Mouse (Mus musculus): Measurements from ENCODE around the gene Slc12a1. TPM values are rescaled to one million over a fixed set of nuclear protein-coding genes. Genes with fewer than 3 reads are reported as not detected.

Slc12a1 gene
- polyA plus RNA-seq, 1 experiment from 2014 or later: not detected

DNA sequence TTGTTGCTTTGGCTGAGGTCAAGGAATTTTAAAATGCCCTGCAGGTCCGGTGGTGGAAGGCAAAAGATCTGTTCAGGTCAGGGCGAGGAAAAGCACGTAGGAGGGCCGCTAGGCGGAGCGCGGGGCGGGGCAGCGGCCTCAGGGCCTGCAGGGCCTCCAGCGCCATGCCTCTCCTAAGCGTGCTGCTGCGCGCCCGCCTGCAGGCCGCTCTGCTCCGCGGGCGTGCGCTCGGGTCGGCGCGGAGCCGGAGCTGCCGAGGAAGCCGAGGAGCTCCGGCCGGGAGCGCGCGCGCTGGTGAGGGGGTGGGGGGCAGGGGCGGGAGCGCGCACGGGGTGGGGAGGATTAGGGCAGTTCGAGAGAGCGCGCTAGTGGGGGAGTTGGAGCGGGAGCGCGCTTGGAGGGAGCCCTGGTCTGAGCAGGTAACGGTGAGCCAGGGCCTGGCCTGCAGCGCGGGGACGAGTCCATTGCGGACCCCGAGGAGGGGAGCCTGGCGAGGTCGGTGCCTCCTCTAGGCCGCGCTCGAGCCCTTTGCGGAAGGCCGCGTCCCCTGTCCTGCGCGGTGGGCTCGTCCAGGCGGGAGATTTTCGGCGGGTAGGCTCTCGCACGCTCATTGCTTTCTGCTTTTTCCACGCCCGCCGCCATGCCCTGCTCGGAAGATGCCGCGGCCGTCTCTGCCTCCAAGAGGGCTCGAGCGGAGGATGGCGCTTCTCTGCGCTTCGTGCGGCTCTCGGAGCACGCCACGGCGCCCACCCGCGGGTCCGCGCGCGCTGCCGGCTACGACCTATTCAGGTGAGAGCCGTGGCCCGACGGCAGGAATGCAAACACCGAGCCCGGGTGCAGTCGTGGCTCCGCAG is 95.0 kb downstream of the Slc12a1 start, which contains the start of gene Dut:
Dut (plus strand) TSS at position 83 of the 854 bp plus-strand sequence.
- peak within 1 kb of the TSS; percentile 74 for H3K4me2 ChIP-seq
- under 1% methylated on average over 85 of the region's 96 CpGs for WGBS
- peak within 1 kb of the TSS; percentile 85 for H3K4me3 ChIP-seq
- peak within 1 kb of the TSS; percentile 96 for H3K27ac ChIP-seq
- ATAC-seq (ENCODE audit: borderline replicate concordance, extremely low read depth, low FRiP score, low TSS enrichment): peak; percentile 99
- no peaks in the 10 kb centered on the region for H3K27me3 ChIP-seq
- peaks cover 37% of the 10 kb centered on the region for H3K4me1 ChIP-seq
- no peaks in the 10 kb centered on the region for H3K9me3 ChIP-seq
- H3K36me3 ChIP-seq: peaks cover 21% of the 10 kb centered on the region
- H3K9ac ChIP-seq: peak within 1 kb of the TSS; percentile 86

GRCm38 (mm10) chr2:125247962-125248235 is 95.6 kb downstream of the Slc12a1 start:
- Histone ChIP-seq H3K36me3 (peaks cover 26% of the 10 kb centered on the region), H3K4me2 (peak overlapping the region; percentile 74), H3K27me3 (no peaks in the 10 kb centered on the region), H3K4me3 (peak overlapping the region; percentile 85), H3K27ac (peak overlapping the region; percentile 96), H3K9me3 (no peaks in the 10 kb centered on the region), H3K4me1 (peaks cover 37% of the 10 kb centered on the region), H3K9ac (peak overlapping the region; percentile 86)
- ATAC-seq (ENCODE audit: borderline replicate concordance, extremely low read depth, low FRiP score, low TSS enrichment): peak; percentile 33; the same call in 1 of the 2 replicates
- 0% methylated on average over 9 of the region's 9 CpGs for WGBS

- Histone ChIP-seq H3K9ac (peak overlapping the region; percentile 86), H3K4me2 (peak overlapping the region; percentile 74), H3K4me1 (peaks cover 37% of the 10 kb centered on the region), H3K27me3 (no peaks in the 10 kb centered on the region), H3K4me3 (peak overlapping the region; percentile 85), H3K36me3 (peaks cover 30% of the 10 kb centered on the region), H3K9me3 (no peaks in the 10 kb centered on the region), H3K27ac (peak overlapping the region; percentile 96)
- under 1% methylated on average over 8 of the region's 8 CpGs for WGBS
- no peak for ATAC-seq (ENCODE audit: borderline replicate concordance, extremely low read depth, low FRiP score, low TSS enrichment)
Measured at GRCm38 (mm10) chr2:125248256-125248655, 96.0 kb downstream of the Slc12a1 start.

DNA sequence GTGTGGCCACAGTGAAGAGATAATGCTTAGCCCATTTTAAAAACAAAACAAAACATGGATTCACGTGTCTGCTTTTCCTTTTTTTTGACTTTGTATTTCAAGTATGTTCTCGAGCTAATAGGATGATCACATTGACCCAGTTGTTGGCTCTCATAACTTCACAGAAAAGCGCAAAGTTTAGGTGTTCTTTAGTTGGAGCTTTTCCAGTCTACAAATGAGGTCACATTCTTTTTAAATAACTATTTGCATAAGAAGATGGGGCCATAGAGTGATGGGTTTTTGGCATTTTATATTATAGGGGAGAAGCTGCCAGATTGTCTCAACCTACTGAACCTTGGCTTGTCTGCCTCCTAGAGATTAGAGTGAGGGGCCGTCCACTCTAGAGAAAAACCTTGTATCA is 97.0 kb downstream of the Slc12a1 start:
- Histone ChIP-seq H3K4me2 (peak overlapping the region; percentile 74), H3K9ac (0 out of 2 replicates have a peak overlapping the region, but pooled peaks have one; percentile 86), H3K27ac (no peak overlapping the region), H3K27me3 (no peaks in the 10 kb centered on the region), H3K36me3 (peaks cover 41% of the 10 kb centered on the region), H3K9me3 (peaks cover 3% of the 10 kb centered on the region; the same call in 1 of the 2 replicates), H3K4me1 (peaks cover 37% of the 10 kb centered on the region), H3K4me3 (peak overlapping the region; percentile 85)
- 61% methylated on average over 4 of the region's 4 CpGs for WGBS
- ATAC-seq (ENCODE audit: borderline replicate concordance, extremely low read depth, low FRiP score, low TSS enrichment): no peak

DNA sequence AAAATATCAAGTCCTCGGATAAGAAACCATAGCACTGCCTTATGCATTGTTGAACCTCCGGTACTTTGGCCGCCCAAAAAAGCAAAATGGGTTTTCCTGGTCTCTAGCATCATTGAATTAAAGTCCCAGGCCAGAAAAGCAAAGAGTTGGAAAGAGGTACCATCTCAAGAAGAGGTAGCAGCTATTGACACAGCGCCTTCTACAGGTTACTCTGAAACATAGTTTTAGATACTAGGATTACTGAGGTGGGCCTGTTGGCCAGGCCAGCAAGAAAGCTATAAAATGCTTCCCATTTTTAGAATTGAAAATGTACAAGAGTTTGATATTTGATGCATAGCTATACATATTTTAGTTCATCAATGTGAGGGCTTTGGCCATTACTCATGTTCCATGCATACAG is 97.6 kb downstream of the Slc12a1 start:
- H3K27ac ChIP-seq: no peak overlapping the region
- no peak overlapping the region for H3K4me2 ChIP-seq
- H3K4me3 ChIP-seq: 0 out of 2 replicates have a peak overlapping the region, but pooled peaks have one; percentile 85
- 85% methylated on average over 4 of the region's 4 CpGs for WGBS
- H3K4me1 ChIP-seq: peaks cover 37% of the 10 kb centered on the region
- no peak for ATAC-seq (ENCODE audit: borderline replicate concordance, extremely low read depth, low FRiP score, low TSS enrichment)
- no peak overlapping the region for H3K9ac ChIP-seq
- no peaks in the 10 kb centered on the region for H3K27me3 ChIP-seq
- H3K36me3 ChIP-seq: peaks cover 45% of the 10 kb centered on the region
- H3K9me3 ChIP-seq: peaks cover 5% of the 10 kb centered on the region; the same call in 1 of the 2 replicates

DNA sequence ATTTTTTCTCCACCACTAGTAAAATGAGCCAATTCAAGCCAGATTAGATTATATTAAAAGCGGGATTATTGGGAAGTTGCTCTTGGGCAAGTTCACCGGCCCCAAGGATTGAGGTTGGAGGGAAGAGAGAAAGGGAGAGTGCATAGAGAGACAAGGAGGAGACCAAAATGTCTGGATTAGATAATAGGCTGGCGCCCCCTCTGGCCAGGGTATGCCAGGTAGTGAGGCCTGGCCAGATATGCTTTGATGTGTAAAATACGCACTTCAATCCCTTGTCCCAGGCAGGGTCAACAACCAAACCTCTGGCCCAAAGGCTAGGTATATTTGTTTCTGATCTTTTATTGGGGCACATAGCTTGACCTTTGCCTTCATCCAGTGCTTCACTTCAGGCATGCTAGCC is 99.5 kb downstream of the Slc12a1 start:
- Histone ChIP-seq H3K4me3 (no peak overlapping the region), H3K9ac (no peak overlapping the region), H3K27ac (no peak overlapping the region), H3K4me2 (no peak overlapping the region), H3K4me1 (peaks cover 20% of the 10 kb centered on the region), H3K36me3 (peaks cover 53% of the 10 kb centered on the region), H3K27me3 (no peaks in the 10 kb centered on the region), H3K9me3 (peaks cover 5% of the 10 kb centered on the region; the same call in 1 of the 2 replicates)
- WGBS: 81% methylated on average over 4 of the region's 4 CpGs
- no peak for ATAC-seq (ENCODE audit: borderline replicate concordance, extremely low read depth, low FRiP score, low TSS enrichment)

DNA sequence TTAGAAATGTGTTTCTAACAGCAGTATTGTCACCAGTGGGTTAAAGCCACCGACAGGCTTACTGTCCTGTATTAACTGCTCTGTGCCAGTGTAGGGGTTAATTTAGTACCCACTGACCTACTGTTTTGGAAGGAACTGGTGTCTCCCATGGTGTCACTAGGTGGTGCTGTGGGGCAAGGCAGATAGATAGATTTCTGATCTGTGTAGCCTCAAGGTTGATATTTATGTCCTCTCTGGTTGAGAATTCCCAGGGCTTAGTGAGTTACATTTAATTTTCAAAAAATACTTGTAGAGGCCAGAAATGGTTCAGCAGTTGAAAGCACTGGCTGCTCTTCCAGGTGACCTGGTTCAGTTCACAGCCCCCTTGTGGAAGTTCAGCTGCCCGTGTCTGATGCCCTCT is 100.0 kb downstream of the Slc12a1 start:
- H3K4me1 ChIP-seq: peaks cover 20% of the 10 kb centered on the region
- H3K36me3 ChIP-seq: peaks cover 58% of the 10 kb centered on the region
- no peaks in the 10 kb centered on the region for H3K27me3 ChIP-seq
- H3K4me3 ChIP-seq: no peak overlapping the region
- no peak overlapping the region for H3K4me2 ChIP-seq
- ATAC-seq (ENCODE audit: borderline replicate concordance, extremely low read depth, low FRiP score, low TSS enrichment): no peak
- H3K9ac ChIP-seq: no peak overlapping the region
- H3K27ac ChIP-seq: no peak overlapping the region
- 45% methylated on average over 2 of the region's 2 CpGs for WGBS
- H3K9me3 ChIP-seq: peaks cover 5% of the 10 kb centered on the region; the same call in 1 of the 2 replicates

DNA sequence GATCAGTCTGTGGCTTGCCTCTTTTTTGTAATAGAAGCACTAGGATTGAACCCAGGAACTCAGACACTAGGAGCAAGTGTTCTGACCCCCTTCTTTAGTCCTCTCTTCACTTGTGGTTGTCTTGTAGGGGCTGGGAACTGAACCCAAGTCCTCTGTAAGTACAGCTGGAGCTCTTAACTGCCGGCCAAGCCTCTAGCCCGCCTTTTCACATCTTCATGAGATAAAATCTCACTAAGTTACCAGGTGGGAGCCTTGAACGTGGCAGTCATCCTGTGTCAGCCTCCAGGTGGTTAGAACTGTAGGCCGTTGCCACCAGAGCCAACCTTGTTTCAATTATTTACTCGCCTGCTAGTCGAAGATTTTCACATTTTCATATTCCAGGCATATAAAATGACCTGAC is 101.4 kb downstream of the Slc12a1 start:
- peaks cover 15% of the 10 kb centered on the region for H3K4me1 ChIP-seq
- H3K36me3 ChIP-seq: peaks cover 69% of the 10 kb centered on the region
- no peak overlapping the region for H3K4me2 ChIP-seq
- no peaks in the 10 kb centered on the region for H3K27me3 ChIP-seq
- H3K27ac ChIP-seq: no peak overlapping the region
- H3K9me3 ChIP-seq: peaks cover 5% of the 10 kb centered on the region; the same call in 1 of the 2 replicates
- no peak overlapping the region for H3K4me3 ChIP-seq
- no peak overlapping the region for H3K9ac ChIP-seq
- ATAC-seq (ENCODE audit: borderline replicate concordance, extremely low read depth, low FRiP score, low TSS enrichment): no peak
- WGBS: 96% methylated on average over 6 of the region's 6 CpGs

DNA sequence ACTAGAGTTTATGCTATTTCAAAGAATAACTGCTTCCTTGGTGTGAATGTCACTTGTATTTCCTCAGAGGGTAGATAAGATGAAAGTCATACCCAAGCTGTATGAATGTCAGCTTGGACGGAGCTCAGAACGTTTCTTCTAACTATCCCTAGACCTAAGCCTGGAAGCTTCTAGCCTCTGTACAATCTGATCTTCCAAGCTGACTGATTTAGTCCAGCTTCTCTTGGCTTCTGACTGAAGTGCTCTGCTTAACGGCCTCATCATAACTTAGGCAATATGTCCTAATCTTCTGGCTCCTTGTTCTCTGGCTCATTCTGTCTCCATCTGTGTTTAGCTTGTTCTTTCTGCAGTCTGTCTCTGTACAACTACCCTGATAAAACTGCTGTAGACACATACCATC is 102.3 kb downstream of the Slc12a1 start:
- H3K27me3 ChIP-seq: no peaks in the 10 kb centered on the region
- H3K36me3 ChIP-seq: peaks cover 73% of the 10 kb centered on the region
- H3K27ac ChIP-seq: no peak overlapping the region
- H3K9ac ChIP-seq: no peak overlapping the region
- H3K4me1 ChIP-seq: peaks cover 7% of the 10 kb centered on the region
- H3K4me3 ChIP-seq: no peak overlapping the region
- no peak overlapping the region for H3K4me2 ChIP-seq
- WGBS: 80% methylated on average over 3 of the region's 3 CpGs
- H3K9me3 ChIP-seq: peaks cover 5% of the 10 kb centered on the region; the same call in 1 of the 2 replicates
- ATAC-seq (ENCODE audit: borderline replicate concordance, extremely low read depth, low FRiP score, low TSS enrichment): no peak

DNA sequence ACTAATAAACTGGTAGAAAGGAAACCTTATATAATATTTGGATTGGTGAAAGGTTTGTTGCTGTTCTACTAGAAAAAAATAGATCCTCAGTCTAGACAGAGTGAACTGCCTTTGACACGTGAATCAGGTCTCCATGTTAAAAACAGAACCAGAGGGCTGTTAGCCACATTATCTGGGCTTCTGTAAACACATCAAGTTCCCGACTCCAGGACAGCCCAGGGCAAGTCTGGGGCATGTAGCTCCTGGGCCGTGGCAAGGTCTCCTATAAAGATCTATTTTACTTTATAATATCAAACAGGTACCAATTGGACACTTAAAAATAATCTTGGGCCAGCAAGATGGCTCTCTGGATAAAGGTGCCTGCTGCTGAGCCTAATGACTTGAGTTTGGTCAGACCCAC is 103.6 kb downstream of the Slc12a1 start:
- H3K9me3 ChIP-seq: peaks cover 5% of the 10 kb centered on the region; the same call in 1 of the 2 replicates
- no peak for ATAC-seq (ENCODE audit: borderline replicate concordance, extremely low read depth, low FRiP score, low TSS enrichment)
- no peaks in the 10 kb centered on the region for H3K27me3 ChIP-seq
- no peak overlapping the region for H3K9ac ChIP-seq
- H3K36me3 ChIP-seq: peaks cover 67% of the 10 kb centered on the region
- WGBS: 44% methylated on average over 3 of the region's 3 CpGs
- H3K4me2 ChIP-seq: no peak overlapping the region
- H3K27ac ChIP-seq: no peak overlapping the region
- no peaks in the 10 kb centered on the region; the same call in 1 of the 2 replicates for H3K4me1 ChIP-seq
- no peak overlapping the region for H3K4me3 ChIP-seq

GRCm38 (mm10) chr2:125259230-125260120 is 107.2 kb downstream of the Slc12a1 start:
- Histone ChIP-seq H3K4me1 (peaks cover 4% of the 10 kb centered on the region; the same call in 1 of the 2 replicates), H3K27me3 (no peaks in the 10 kb centered on the region), H3K9me3 (peaks cover under 1% of the 10 kb centered on the region; the same call in 1 of the 2 replicates), H3K27ac (no peak overlapping the region), H3K9ac (no peak overlapping the region), H3K4me2 (no peak overlapping the region), H3K4me3 (no peak overlapping the region), H3K36me3 (peaks cover 34% of the 10 kb centered on the region)
- WGBS: 81% methylated on average over 14 of the region's 14 CpGs
- no peak for ATAC-seq (ENCODE audit: borderline replicate concordance, extremely low read depth, low FRiP score, low TSS enrichment)
